In the genomic region with DNA sequence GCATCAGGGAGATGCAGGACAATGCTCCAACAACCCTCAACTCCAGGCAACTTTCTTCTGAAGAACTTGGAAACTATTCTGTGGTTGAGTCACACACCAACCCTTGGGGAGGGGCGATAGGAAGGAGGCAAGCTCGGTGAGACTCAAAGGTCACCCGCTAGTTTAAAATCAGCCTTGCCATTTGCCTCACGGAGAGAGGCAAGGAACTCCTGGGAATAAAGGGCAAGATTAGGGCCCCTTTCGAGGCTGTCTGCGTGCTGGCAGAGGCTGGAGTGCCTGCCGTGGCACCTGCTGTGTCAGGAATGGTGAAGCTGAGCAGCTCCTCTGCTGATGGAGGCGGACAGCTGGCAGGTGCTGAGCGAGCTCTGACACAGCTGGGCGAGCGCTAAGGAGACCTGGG, we compare ENCODE assay signal across 13 mouse cellular contexts.
A peak's percentile ranks its signal among the peaks of the same experiment; 100 is the strongest.
DNase-seq lines count a peak whose midpoint lies in the region; ATAC-seq lines count a peak whose summit lies in the region.
"Had no signal": no experiment of that assay in that cellular context is flagged by ENCODE, and none has a peak within 500 bp of the region (broad histone marks: within the 10 kb centered on the region; RNA-seq: fewer than 3 reads in every experiment).

No protein-coding gene starts in this region.

- no peaks in the 10 kb centered on the region for H3K36me3 ChIP-seq in kidney, embryonic 14.5 days (ENCODE audit: control insufficient read depth, insufficient read depth, low read length)
- no peaks in the 10 kb centered on the region for H3K36me3 ChIP-seq in hindbrain, embryonic 16.5 days (ENCODE audit: control insufficient read depth, insufficient read depth, low read length)
- no peaks in the 10 kb centered on the region for H3K36me3 ChIP-seq in midbrain, embryonic 16.5 days (ENCODE audit: control insufficient read depth, insufficient read depth, low read length)
- H3K36me3 ChIP-seq: G1E; liver, embryonic 15.5 days; neural tube, embryonic 12.5 days; stomach, embryonic 15.5 days had no signal

- H3K27me3 ChIP-seq in kidney, embryonic 14.5 days (ENCODE audit: control insufficient read depth, insufficient read depth, low read length) = no peaks in the 10 kb centered on the region
- no peaks in the 10 kb centered on the region for H3K27me3 ChIP-seq in hindbrain, embryonic 16.5 days (replicated peaks; ENCODE audit: control insufficient read depth, insufficient read depth, low read length)
- H3K27me3 ChIP-seq in midbrain, embryonic 16.5 days (ENCODE audit: control insufficient read depth, insufficient read depth, low read depth, low read length) = no peaks in the 10 kb centered on the region
- H3K27me3 ChIP-seq: liver, embryonic 15.5 days; neural tube, embryonic 12.5 days; stomach, embryonic 15.5 days had no signal

- no peak overlapping the region for H3K4me3 ChIP-seq in kidney, embryonic 14.5 days (ENCODE audit: low read length)
- H3K4me3 ChIP-seq in hindbrain, embryonic 16.5 days (ENCODE audit: low read length) = no peak overlapping the region
- no peak overlapping the region for H3K4me3 ChIP-seq in midbrain, embryonic 16.5 days (ENCODE audit: low read depth, low read length)
- H3K4me3 ChIP-seq: liver, embryonic 15.5 days; neural tube, embryonic 12.5 days; stomach, embryonic 15.5 days had no signal

- peak; percentile 12 to 21 for DNase-seq in adrenal gland, postnatal 36 days
- DNase-seq in adrenal gland, adult 18-20 months (ENCODE audit: low spot score in 2 of 2) = no peak
- peak; percentile 15 to 29 for DNase-seq in kidney, adult 8-10 months
- DNase-seq in frontal cortex, postnatal 36 days (ENCODE audit: low spot score in 2 of 2) = no peak
- no peak for DNase-seq in cerebellum, adult 11 months

- H3K4me1 ChIP-seq in kidney, embryonic 14.5 days (ENCODE audit: control insufficient read depth, insufficient read depth, low read length) = no peaks in the 10 kb centered on the region
- H3K4me1 ChIP-seq in hindbrain, embryonic 16.5 days (ENCODE audit: control insufficient read depth, insufficient read depth, low read depth, low read length) = peaks cover 26% of the 10 kb centered on the region
- H3K4me1 ChIP-seq in midbrain, embryonic 16.5 days (ENCODE audit: control insufficient read depth, insufficient read depth, low read length) = peaks cover 13% of the 10 kb centered on the region; the same call in 1 of the 2 replicates
- H3K4me1 ChIP-seq: liver, embryonic 15.5 days had no signal

- no peak overlapping the region for H3K9ac ChIP-seq in kidney, embryonic 14.5 days (ENCODE audit: low read depth, low read length)
- H3K9ac ChIP-seq in hindbrain, embryonic 16.5 days (ENCODE audit: low read depth, low read length) = no peak overlapping the region
- H3K9ac ChIP-seq in midbrain, embryonic 16.5 days (ENCODE audit: low read depth, low read length) = peak overlapping the region; percentile 22; the same call in 1 of the 2 replicates
- H3K9ac ChIP-seq: liver, embryonic 15.5 days; neural tube, embryonic 12.5 days; stomach, embryonic 15.5 days had no signal

- H3K9me3 ChIP-seq in kidney, embryonic 14.5 days (ENCODE audit: control insufficient read depth, low read length) = no peaks in the 10 kb centered on the region
- H3K9me3 ChIP-seq in hindbrain, embryonic 16.5 days (ENCODE audit: control insufficient read depth, low read length) = no peaks in the 10 kb centered on the region
- no peaks in the 10 kb centered on the region for H3K9me3 ChIP-seq in midbrain, embryonic 16.5 days (replicated peaks; ENCODE audit: control insufficient read depth, low read length, poor library complexity, severe bottlenecking)
- H3K9me3 ChIP-seq: G1E; liver, embryonic 15.5 days; neural tube, embryonic 12.5 days; stomach, embryonic 15.5 days had no signal

- H3K27ac ChIP-seq in kidney, embryonic 14.5 days (ENCODE audit: low read depth, low read length) = no peak overlapping the region
- peak overlapping the region; percentile 44 for H3K27ac ChIP-seq in hindbrain, embryonic 16.5 days (ENCODE audit: low read depth, low read length)
- peak overlapping the region; percentile 56; the same call in 1 of the 2 replicates for H3K27ac ChIP-seq in midbrain, embryonic 16.5 days (ENCODE audit: low read length)
- H3K27ac ChIP-seq: liver, embryonic 15.5 days; neural tube, embryonic 12.5 days; stomach, embryonic 15.5 days had no signal

- H3K4me2 ChIP-seq in kidney, embryonic 14.5 days (replicated peaks; ENCODE audit: low read depth, low read length) = no peak overlapping the region
- H3K4me2 ChIP-seq in hindbrain, embryonic 16.5 days (ENCODE audit: low read length) = no peak overlapping the region
- H3K4me2 ChIP-seq in midbrain, embryonic 16.5 days (ENCODE audit: low read length) = no peak overlapping the region
- H3K4me2 ChIP-seq: heart, embryonic 11.5 days; liver, embryonic 15.5 days; neural tube, embryonic 12.5 days; stomach, embryonic 15.5 days had no signal

- WGBS in kidney, embryonic 14.5 days = 42% methylated on average over 11 of the region's 11 CpGs
- 15% methylated on average over 11 of the region's 11 CpGs for WGBS in hindbrain, embryonic 16.5 days
- WGBS in midbrain, embryonic 16.5 days = 20% methylated on average over 11 of the region's 11 CpGs

- ATAC-seq in kidney, embryonic 14.5 days (ENCODE audit: low FRiP score, low TSS enrichment) = no peak
- peak; percentile 16 for ATAC-seq in hindbrain, embryonic 16.5 days
- ATAC-seq in midbrain, embryonic 16.5 days = 0 out of 2 replicates have a peak, but pooled peaks have one; percentile 18

Comparison
In these comparisons a context has a peak if more than half of its experiments do, and no peak if none do; other contexts are left out.
1. DNase-seq: peak in adrenal gland, postnatal 36 days (2 of 2) and kidney, adult 8-10 months (2 of 2); none in adrenal gland, adult 18-20 months (0 of 2), frontal cortex, postnatal 36 days (0 of 2) and cerebellum, adult 11 months (single experiment).